Mouse (Mus musculus): Measurements from ENCODE around the gene Npas1.

Npas1 gene

GRCm38 (mm10) chr7:16477628-16478027 is at the start of gene Npas1:
TSS of gene Npas1 (minus strand) at chr7:16477728.
- no peak for DNase-seq

GRCm38 (mm10) chr7:16525995-16526394 is 48.5 kb upstream of the Npas1 start:
- DNase-seq, result peak; percentile 6 to 38

- no peak for DNase-seq
Observed at GRCm38 (mm10) chr7:16525448-16525847, 47.9 kb upstream of the Npas1 start.

GRCm38 (mm10) chr7:16524308-16524707 is 46.8 kb upstream of the Npas1 start:
- peak; percentile 9 to 58 for DNase-seq

GRCm38 (mm10) chr7:16519310-16519709 is 41.8 kb upstream of the Npas1 start:
- DNase-seq, result no peak

- no peak for DNase-seq
Observed at GRCm38 (mm10) chr7:16517198-16517597, 39.7 kb upstream of the Npas1 start.

GRCm38 (mm10) chr7:16507284-16507683 is 29.8 kb upstream of the Npas1 start:
- peak; percentile 61 to 78 for DNase-seq

- DNase-seq, result no peak
Observed at GRCm38 (mm10) chr7:16505226-16505593, 27.7 kb upstream of the Npas1 start.

GRCm38 (mm10) chr7:16504573-16505225 is 27.2 kb upstream of the Npas1 start:
- no peak for DNase-seq

- no peak for DNase-seq
Observed at GRCm38 (mm10) chr7:16501571-16501970, 24.0 kb upstream of the Npas1 start.

GRCm38 (mm10) chr7:16499671-16500104 is 22.2 kb upstream of the Npas1 start:
- no peak for DNase-seq

GRCm38 (mm10) chr7:16496260-16496659 is 18.7 kb upstream of the Npas1 start:
- no peak for DNase-seq

- DNase-seq, result peak in 1 of 2 experiments; percentile 54
Observed at GRCm38 (mm10) chr7:16493361-16493760, 15.8 kb upstream of the Npas1 start.

- no peak for DNase-seq
Observed at GRCm38 (mm10) chr7:16492211-16492610, 14.7 kb upstream of the Npas1 start.

- peak; percentile 62 to 77 for DNase-seq
Observed at GRCm38 (mm10) chr7:16491759-16492158, 14.2 kb upstream of the Npas1 start.

GRCm38 (mm10) chr7:16489948-16490347 is 12.4 kb upstream of the Npas1 start:
- DNase-seq, result peak in 1 of 2 experiments; percentile 41

GRCm38 (mm10) chr7:16488816-16489215 is 11.3 kb upstream of the Npas1 start:
- DNase-seq, result no peak

- peak in 1 of 2 experiments; percentile 31 for DNase-seq
Observed at GRCm38 (mm10) chr7:16476600-16476989, 933 bp downstream of the Npas1 start.

GRCm38 (mm10) chr7:16475764-16476599 is 1.5 kb downstream of the Npas1 start:
- no peak for DNase-seq

GRCm38 (mm10) chr7:16475321-16475720 is 2.2 kb downstream of the Npas1 start:
- no peak for DNase-seq

GRCm38 (mm10) chr7:16474445-16474844 is 3.1 kb downstream of the Npas1 start:
- peak; percentile 37 to 56 for DNase-seq

- no peak for DNase-seq
Observed at GRCm38 (mm10) chr7:16473847-16474246, 3.7 kb downstream of the Npas1 start.

GRCm38 (mm10) chr7:16472116-16472709 is 5.3 kb downstream of the Npas1 start:
- DNase-seq, result no peak

- DNase-seq, result peak in 1 of 2 experiments; percentile 26
Observed at GRCm38 (mm10) chr7:16471549-16471948, 6.0 kb downstream of the Npas1 start.
